Mouse (Mus musculus): ENCODE measurements at regions not wholly inside any gene's neighbourhood (a gene's known extent, or its start where the extent isn't known, plus 50 kb on each side); places are given as distances from the start of the nearest gene placed in this dataset.

- TF ChIP-seq CTCF (IDR thresholded peaks at IDR 0.05; ENCODE audit: low read depth, low read length) (no peak), POLR2A (IDR thresholded peaks at IDR 0.05; ENCODE audit: borderline replicate concordance, low read depth, low read length) (no peak)
These were observed 125.1 kb upstream of the Haao start for GRCm38 (mm10) chr17:83972874-83973273.
